Mouse (Mus musculus): ENCODE results near the gene Olfr512.

Gene Olfr512

GRCm38 (mm10) chr7:108713020-108713419, at the start of gene Olfr512:
Gene Olfr512 (plus strand): TSS chr7:108713320.
- no peak for DNase-seq

- DNase-seq: no peak
Measured at GRCm38 (mm10) chr7:108666118-108666517, 47.0 kb upstream of the Olfr512 start, which contains the start of gene Olfr510. Gene Olfr510 (plus strand): TSS chr7:108666418.

GRCm38 (mm10) chr7:108671058-108671457, 42.1 kb upstream of the Olfr512 start:
- no peak for DNase-seq

- no peak for DNase-seq
Measured at GRCm38 (mm10) chr7:108678886-108679285, 34.2 kb upstream of the Olfr512 start.

- peak in 1 of 2 experiments; percentile 2 for DNase-seq
Measured at GRCm38 (mm10) chr7:108750673-108751072, 37.6 kb downstream of the Olfr512 start, which contains the start of gene Olfr513. Gene Olfr513 (plus strand): TSS chr7:108750973.

GRCm38 (mm10) chr7:108760411-108760810, 47.3 kb downstream of the Olfr512 start:
- no peak for DNase-seq

All from cerebellum, postnatal 14 days (tissue).